Mouse (Mus musculus) lung, postnatal 14 days (tissue): ENCODE results near the gene Cln5.

Source experiments
- DNase-seq: peaks from one replicate; pipeline ENCODE4 v3.0.0; 2021

Gene Cln5

GRCm38 (mm10) chr14:103069864-103070611 is at the start of gene Cln5:
Cln5 (plus strand) TSS chr14:103070216.
- DNase-seq: peak; percentile 95

- no peak for DNase-seq
These were observed 40.8 kb upstream of the Cln5 start for GRCm38 (mm10) chr14:103029203-103029602.

GRCm38 (mm10) chr14:103033271-103033823 is 36.7 kb upstream of the Cln5 start:
- peak; percentile 29 for DNase-seq

- DNase-seq: peak; percentile 12
These were observed 35.9 kb upstream of the Cln5 start for GRCm38 (mm10) chr14:103034076-103034475.

- no peak for DNase-seq
These were observed 33.0 kb upstream of the Cln5 start for GRCm38 (mm10) chr14:103037016-103037415.

GRCm38 (mm10) chr14:103046677-103047076 is 23.3 kb upstream of the Cln5 start, which contains the start of gene Acod1:
Acod1 (plus strand) TSS chr14:103046977.
- no peak for DNase-seq

GRCm38 (mm10) chr14:103048292-103049086 is 21.5 kb upstream of the Cln5 start:
- no peak for DNase-seq

GRCm38 (mm10) chr14:103051159-103051769 is 18.8 kb upstream of the Cln5 start:
- DNase-seq: peak; percentile 85

- DNase-seq: no peak
These were observed 15.3 kb upstream of the Cln5 start for GRCm38 (mm10) chr14:103054731-103055130.

- DNase-seq: no peak
These were observed 13.4 kb upstream of the Cln5 start for GRCm38 (mm10) chr14:103056601-103057000.

- peak; percentile 33 for DNase-seq
These were observed 11.0 kb upstream of the Cln5 start for GRCm38 (mm10) chr14:103058998-103059397.

GRCm38 (mm10) chr14:103059495-103059894 is 10.5 kb upstream of the Cln5 start:
- no peak for DNase-seq

GRCm38 (mm10) chr14:103065294-103066167 is 4.5 kb upstream of the Cln5 start:
- DNase-seq: peak; percentile 89

- no peak for DNase-seq
These were observed 552 bp upstream of the Cln5 start for GRCm38 (mm10) chr14:103069465-103069863.

GRCm38 (mm10) chr14:103070790-103071189 is 774 bp downstream of the Cln5 start:
- peak; percentile 37 for DNase-seq

GRCm38 (mm10) chr14:103071471-103071870 is 1.5 kb downstream of the Cln5 start:
- no peak for DNase-seq

- DNase-seq: no peak
These were observed 2.7 kb downstream of the Cln5 start for GRCm38 (mm10) chr14:103072731-103073130.

GRCm38 (mm10) chr14:103073825-103074224 is 3.8 kb downstream of the Cln5 start:
- no peak for DNase-seq

- DNase-seq: no peak
These were observed 5.2 kb downstream of the Cln5 start for GRCm38 (mm10) chr14:103075166-103075565.

- DNase-seq: no peak
These were observed 7.4 kb downstream of the Cln5 start for GRCm38 (mm10) chr14:103077272-103078005.
